Mouse (Mus musculus) urinary bladder, adult 2 months (tissue): ENCODE measurements around the gene Cryz. TPM values are rescaled to one million over a fixed set of nuclear protein-coding genes. Genes with fewer than 3 reads are reported as not detected.

Experiments
- DNase-seq: peaks from one replicate; pipeline ENCODE4 v3.0.0; 2022; ENCODE audit warnings: low spot score
- polyA plus RNA-seq: library from polyadenylated mRNA; depleted of rRNA; stranded (reverse); fragments of >200 nt; gene quantifications from 2 replicates; pipeline ENCODE4 v1.2.3, GENCODE M21; 2012; rRNA removed

Gene Cryz
- polyA plus RNA-seq, result 11.4 and 12.7 TPM in 2 replicates

GRCm38 (mm10) chr3:154596488-154596933, at the start of gene Cryz:
Cryz (plus strand) TSS chr3:154596711.
- DNase-seq, result peak; percentile 89

- no peak for DNase-seq
Observed at GRCm38 (mm10) chr3:154547549-154548426, 48.7 kb upstream of the Cryz start.

- no peak for DNase-seq
Observed at GRCm38 (mm10) chr3:154548868-154549301, 47.6 kb upstream of the Cryz start.

- no peak for DNase-seq
Observed at GRCm38 (mm10) chr3:154550326-154551034, 46.0 kb upstream of the Cryz start.

- DNase-seq, result no peak
Observed at GRCm38 (mm10) chr3:154551035-154551411, 45.5 kb upstream of the Cryz start.

- no peak for DNase-seq
Observed at GRCm38 (mm10) chr3:154562192-154562591, 34.3 kb upstream of the Cryz start.

- no peak for DNase-seq
Observed at GRCm38 (mm10) chr3:154565437-154565836, 31.1 kb upstream of the Cryz start.

- DNase-seq, result no peak
Observed at GRCm38 (mm10) chr3:154570029-154570575, 26.4 kb upstream of the Cryz start.

- no peak for DNase-seq
Observed at GRCm38 (mm10) chr3:154570786-154571185, 25.7 kb upstream of the Cryz start.

GRCm38 (mm10) chr3:154572341-154572972, 24.1 kb upstream of the Cryz start:
- DNase-seq, result peak; percentile 33

GRCm38 (mm10) chr3:154573666-154574065, 22.8 kb upstream of the Cryz start:
- no peak for DNase-seq

GRCm38 (mm10) chr3:154577895-154578294, 18.6 kb upstream of the Cryz start:
- no peak for DNase-seq

GRCm38 (mm10) chr3:154584351-154584750, 12.2 kb upstream of the Cryz start:
- no peak for DNase-seq

- DNase-seq, result no peak
Observed at GRCm38 (mm10) chr3:154590971-154591370, 5.5 kb upstream of the Cryz start.

- no peak for DNase-seq
Observed at GRCm38 (mm10) chr3:154591621-154592020, 4.9 kb upstream of the Cryz start.

GRCm38 (mm10) chr3:154593596-154593995, 2.9 kb upstream of the Cryz start:
- DNase-seq, result no peak

- DNase-seq, result no peak
Observed at GRCm38 (mm10) chr3:154594156-154594555, 2.4 kb upstream of the Cryz start.

GRCm38 (mm10) chr3:154596934-154597554, 533 bp downstream of the Cryz start, which contains the start of gene Tyw3:
Tyw3 (minus strand) TSS chr3:154597104.
- DNase-seq, result peak; percentile 99

- no peak for DNase-seq
Observed at GRCm38 (mm10) chr3:154597561-154597960, 1.1 kb downstream of the Cryz start.

GRCm38 (mm10) chr3:154602141-154602540, 5.6 kb downstream of the Cryz start:
- DNase-seq, result no peak

GRCm38 (mm10) chr3:154604871-154605270, 8.4 kb downstream of the Cryz start:
- DNase-seq, result peak; percentile 7
